Mouse (Mus musculus): ENCODE measurements at regions not wholly inside any gene's neighbourhood (a gene's known extent, or its start where the extent isn't known, plus 50 kb on each side); places are given as distances from the start of the nearest gene placed in this dataset.

DNA sequence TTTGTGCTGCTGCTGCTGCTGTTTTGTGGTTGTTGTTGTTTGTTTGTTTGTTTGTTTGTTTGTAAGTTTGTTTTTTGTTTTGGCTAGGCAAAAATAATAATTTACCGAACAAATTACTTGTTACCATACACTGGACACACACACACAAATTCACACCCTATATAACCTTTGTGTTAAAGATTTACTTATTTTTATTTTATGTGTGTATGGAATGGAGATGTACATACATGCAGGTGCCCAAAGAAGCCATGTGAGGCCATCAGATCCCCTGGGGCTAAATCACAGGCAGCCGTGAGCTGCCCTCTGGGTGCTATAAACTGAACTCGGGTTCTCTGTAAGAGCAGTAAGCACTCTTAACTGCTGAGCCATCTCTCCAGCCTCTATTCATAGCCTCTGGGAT, 56.0 kb downstream of the Pttg1 start:
- DNase-seq, result no peak

DNA sequence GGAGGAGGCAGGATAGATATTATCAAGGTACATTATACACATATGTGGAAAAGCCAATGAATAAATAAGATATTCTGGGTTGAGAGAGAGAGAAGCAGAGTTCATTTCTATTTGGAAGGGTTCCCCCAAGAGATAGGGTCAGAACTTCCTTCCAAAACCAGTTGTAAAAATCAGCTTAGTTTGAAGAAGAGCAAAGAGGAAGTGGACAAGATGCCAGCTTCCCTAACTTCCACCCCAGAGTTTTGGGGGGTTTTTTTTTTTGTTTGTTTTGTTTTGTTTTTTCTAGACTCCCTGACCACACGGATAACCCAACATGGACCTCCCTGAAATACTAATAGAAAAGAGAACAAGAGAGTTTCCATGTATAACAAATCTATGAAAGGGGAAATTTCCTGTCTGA, 57.7 kb downstream of the Pttg1 start:
- DNase-seq, result no peak

DNA sequence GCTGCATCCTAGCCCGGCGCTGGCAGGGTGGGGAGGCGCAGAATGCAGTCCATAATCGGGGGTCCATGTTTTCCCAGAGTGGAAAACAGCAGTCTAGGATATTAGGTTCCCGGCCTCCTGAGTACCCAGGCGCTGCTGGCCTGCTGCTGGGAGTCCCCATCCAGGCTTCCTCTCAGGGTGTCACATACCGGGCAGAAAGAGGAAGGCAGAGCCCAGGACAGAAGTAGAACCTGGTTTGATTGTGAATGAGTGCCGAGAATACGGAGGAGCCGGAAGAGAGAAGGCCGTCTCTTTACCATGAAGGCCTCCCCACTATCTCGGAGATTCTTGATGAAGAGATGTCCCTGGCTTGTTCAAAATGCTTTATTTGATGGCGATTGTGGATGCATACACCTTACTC, 64.2 kb downstream of the Pttg1 start:
- no peak for DNase-seq

DNA sequence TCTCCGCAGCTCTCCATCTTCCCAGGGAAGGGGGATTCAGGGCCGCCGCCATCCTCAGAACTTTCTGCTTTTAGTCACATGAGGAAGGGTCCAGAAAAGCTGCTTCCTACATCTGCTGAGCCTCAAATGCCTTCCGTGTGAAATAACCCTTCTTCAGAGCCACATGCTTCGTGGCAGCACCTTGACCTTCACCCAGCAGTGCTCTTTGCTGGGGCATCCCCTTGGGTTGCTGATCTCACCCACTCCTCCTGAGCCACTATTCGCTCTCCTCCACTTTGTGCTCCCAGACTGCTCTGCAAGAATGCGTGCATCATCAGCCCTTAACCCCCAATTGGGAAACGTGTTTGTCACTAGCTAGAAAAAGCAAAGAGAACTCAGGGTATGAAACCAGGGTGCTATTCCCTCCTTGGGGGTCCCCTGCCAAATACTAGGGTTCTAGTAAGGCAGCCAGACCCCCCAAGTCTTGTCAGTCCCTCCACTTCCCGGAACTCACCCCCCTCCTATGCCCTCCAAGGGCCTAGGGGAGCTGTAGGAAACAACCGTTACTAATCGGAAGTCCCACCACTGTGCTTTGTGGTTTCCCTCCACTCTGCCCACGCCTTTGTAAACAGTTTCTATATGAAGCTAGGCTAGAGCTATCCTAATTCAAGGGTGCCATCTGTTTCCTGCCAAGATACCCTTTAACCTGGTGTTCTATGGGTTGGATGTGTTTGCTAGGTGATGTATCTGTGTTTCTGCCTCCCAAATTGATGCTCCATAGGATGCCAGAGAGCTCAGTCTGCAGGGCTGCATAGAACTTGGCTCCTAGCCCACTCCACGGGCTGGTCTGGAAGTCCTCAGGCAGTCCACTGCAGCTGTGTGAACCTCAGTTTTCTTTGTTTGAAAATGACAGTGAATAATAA, 67.4 kb downstream of the Pttg1 start:
- no peak for DNase-seq

DNA sequence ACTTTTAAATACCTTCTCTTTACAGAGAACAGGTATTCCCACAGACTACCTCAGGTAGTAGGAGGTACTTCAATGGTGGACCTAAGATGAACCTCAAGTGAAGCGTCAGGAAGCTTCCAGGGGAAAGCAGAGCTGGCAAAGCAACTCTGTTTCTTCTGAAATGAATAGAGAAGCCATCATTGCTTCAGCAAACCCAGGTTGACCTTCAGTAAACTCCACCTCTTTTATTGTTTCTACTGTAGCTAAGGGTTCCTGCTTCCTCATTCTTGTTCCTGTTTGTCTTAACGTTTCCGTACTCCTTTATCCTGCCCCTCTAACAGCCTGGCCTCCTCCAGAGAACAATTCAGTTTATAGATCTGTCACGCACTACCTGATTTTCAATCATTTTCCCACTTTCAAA, 72.4 kb downstream of the Pttg1 start:
- DNase-seq, result no peak

DNA sequence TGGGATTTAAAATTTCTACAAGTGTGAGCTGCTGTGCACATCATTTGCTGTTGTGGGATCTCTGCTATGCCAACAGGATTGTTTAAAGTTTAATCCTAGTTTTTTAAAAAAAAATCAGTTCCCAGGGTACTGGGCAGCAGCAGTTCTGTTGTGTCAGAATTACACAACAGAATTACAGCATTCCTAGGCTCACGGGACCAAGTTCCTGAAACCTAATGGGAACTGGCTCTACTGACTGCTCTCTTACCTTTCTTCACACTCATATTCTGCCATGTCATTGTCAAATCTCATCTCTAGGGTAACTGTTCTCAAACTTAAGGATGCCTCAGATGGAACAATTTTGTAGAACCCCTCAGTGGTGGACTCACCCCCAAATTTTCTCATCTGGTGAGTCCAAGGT, 73.0 kb downstream of the Pttg1 start:
- no peak for DNase-seq

GRCm38 (mm10) chr11:43351818-43352217, 74.2 kb downstream of the Pttg1 start:
- DNase-seq, result no peak

DNA sequence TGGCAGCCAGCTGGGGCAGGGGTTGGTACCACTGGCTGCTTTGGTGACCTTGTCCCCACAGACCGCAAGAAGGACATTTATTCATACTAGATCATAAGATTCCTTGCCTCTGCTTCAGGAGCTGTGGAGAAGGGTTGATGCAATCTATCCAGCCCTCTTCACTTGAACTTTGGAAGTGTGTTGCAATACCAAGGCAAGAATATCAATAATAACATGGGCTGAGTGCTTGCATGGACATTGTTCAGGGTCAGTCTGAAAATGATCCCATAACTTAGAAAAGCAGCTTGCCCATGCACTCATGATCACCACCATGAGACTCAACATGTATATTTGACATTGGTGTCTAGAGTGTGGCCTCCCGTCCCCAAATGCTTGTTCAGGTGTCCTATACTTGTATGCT, 74.7 kb downstream of the Pttg1 start:
- no peak for DNase-seq

- DNase-seq, result no peak
Observed at GRCm38 (mm10) chr11:43350242-43350641, 75.8 kb downstream of the Pttg1 start.

- no peak for DNase-seq
Observed at GRCm38 (mm10) chr11:43349564-43349963, 76.5 kb downstream of the Pttg1 start.

GRCm38 (mm10) chr11:43348571-43348970, 77.5 kb downstream of the Pttg1 start:
- DNase-seq, result peak; percentile 87

- no peak for DNase-seq
Observed at GRCm38 (mm10) chr11:43346489-43346888, 79.6 kb downstream of the Pttg1 start.

DNA sequence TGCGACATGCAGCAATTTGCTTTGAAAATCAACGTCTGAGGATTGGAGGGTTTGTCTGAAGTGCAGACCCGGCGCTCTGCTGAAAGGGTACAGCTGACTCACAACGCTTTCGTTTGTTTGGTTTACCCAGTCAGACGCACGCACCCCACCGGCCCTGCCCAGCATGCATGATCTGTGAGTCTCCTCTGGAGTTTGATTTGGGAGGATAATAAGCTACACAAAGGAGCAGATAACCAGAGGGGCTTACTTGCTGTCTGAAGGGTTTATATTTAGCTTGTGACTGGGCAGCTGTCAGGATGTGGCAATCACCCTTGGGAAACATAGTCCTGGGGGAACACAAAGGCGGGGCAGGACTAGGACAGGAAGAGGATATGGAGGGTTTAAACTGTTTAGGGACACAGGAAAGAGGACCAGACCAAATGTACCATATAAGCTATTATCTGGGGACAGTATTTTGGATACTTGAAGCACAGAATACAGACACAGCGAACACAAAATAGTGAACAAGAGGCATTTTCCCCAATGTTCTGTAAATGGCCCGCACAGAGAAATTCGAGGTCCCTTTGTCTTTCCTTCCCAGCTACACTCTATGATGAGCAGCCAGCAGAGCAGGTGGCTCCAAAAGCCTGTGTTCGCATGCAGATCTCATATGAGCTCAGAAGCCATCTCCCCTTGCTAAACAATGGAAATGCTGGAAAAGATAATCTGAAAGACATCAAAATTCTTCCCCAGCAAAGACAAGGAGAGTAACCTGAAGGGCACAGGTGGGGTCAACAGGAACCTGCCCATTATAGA, 81.1 kb downstream of the Pttg1 start:
- DNase-seq, result no peak

GRCm38 (mm10) chr11:43343574-43343973, 82.5 kb downstream of the Pttg1 start:
- no peak for DNase-seq

GRCm38 (mm10) chr11:43338377-43338993, 87.6 kb downstream of the Pttg1 start:
- DNase-seq, result no peak

GRCm38 (mm10) chr11:43335668-43336265, 90.3 kb downstream of the Pttg1 start:
- no peak for DNase-seq

GRCm38 (mm10) chr11:43333547-43333946, 92.5 kb downstream of the Pttg1 start:
- DNase-seq, result no peak

GRCm38 (mm10) chr11:43313996-43314395, 112.1 kb downstream of the Pttg1 start:
- DNase-seq, result no peak
